Mouse (Mus musculus) left cerebral cortex, adult 2 months (tissue): ENCODE data around the gene Adcy9. TPM values are rescaled to one million over a fixed set of nuclear protein-coding genes. Genes with fewer than 3 reads are reported as not detected.
A peak's percentile ranks its signal among the peaks of the same experiment; 100 is the strongest.
"Not testable (repeated sequence)": the region's sequence is repeated elsewhere in the genome, so short reads cannot be mapped to it uniquely, and the experiment has no call there.

ENCODE experiments used
- DNase-seq, 2 experiments: peaks; one replicate each; pipeline ENCODE4 v3.0.0; 2021 to 2022; ENCODE audit warnings: low spot score in 2 of 2, mixed read lengths in 1 of 2; ENCODE audit errors: extremely low spot score in 1 of 2
- H3K27ac ChIP-seq: fragments of 200-600 bp; 2 replicates; pipeline ENCODE4 v1.8.1; 2022
- H3K4me3 ChIP-seq: fragments of 200-600 bp; 2 replicates; pipeline ENCODE4 v1.8.1; 2022
- CTCF ChIP-seq: fragments of 200-600 bp; IDR thresholded peaks from 2 replicates; pipeline ENCODE4 v1.8.1; 2022; ENCODE audit warnings: antibody characterized with exemption, mild to moderate bottlenecking, moderate library complexity
- intact Hi-C: fragments of 180-260 bp; cut with DNase I; formaldehyde crosslinking; loops from one replicate; pipeline ENCODE4 v1.15.1; 2025
- total RNA-seq, 2 experiments: library from RNA; stranded (reverse); gene quantifications; 2 replicates each; pipeline ENCODE4 v1.2.3; 2021

Gene Adcy9
- total RNA-seq, 2 experiments from 2014 or later, result 73.3 to 80.4 TPM

GRCm38 (mm10) chr16:4273702-4274476, 146.4 kb downstream of the Adcy9 start:
- TF ChIP-seq CTCF, result no peak
- intact Hi-C loops, result no loop called here
- Histone ChIP-seq H3K27ac (no peak overlapping the region), H3K4me3 (no peak overlapping the region)
- peak; percentile 63 to 73 for DNase-seq

DNA sequence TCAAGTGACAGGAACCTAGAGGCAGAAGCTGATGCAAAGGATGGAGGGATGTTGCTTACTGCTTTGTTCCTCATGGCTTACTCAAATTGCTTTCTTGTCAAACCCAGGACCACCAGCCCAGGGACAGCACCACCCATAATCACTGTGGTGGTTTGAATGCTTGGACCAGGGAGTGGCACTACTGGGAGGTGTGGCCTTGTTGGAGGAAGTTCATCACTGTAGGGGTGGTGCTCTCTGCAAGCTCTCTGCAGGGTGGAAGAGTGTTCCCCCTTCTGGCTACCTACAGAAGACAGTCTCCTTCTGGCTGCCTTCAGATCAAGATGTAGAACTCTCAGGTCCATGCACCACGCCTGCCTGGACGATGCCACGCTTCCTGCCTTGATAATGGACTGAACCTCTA, 148.0 kb downstream of the Adcy9 start:
- intact Hi-C loops, result no loop called here
- no peak for DNase-seq
- no peak overlapping the region for H3K4me3 ChIP-seq
- no peak overlapping the region for H3K27ac ChIP-seq
- TF ChIP-seq CTCF, result no peak; the same call in 1 of the 2 replicates

- Histone ChIP-seq H3K27ac (no peak overlapping the region), H3K4me3 (no peak overlapping the region)
- DNase-seq, result no peak
- no peak for TF ChIP-seq CTCF
- intact Hi-C loops, result no loop called here
Observed at GRCm38 (mm10) chr16:4270911-4271310, 149.4 kb downstream of the Adcy9 start.

DNA sequence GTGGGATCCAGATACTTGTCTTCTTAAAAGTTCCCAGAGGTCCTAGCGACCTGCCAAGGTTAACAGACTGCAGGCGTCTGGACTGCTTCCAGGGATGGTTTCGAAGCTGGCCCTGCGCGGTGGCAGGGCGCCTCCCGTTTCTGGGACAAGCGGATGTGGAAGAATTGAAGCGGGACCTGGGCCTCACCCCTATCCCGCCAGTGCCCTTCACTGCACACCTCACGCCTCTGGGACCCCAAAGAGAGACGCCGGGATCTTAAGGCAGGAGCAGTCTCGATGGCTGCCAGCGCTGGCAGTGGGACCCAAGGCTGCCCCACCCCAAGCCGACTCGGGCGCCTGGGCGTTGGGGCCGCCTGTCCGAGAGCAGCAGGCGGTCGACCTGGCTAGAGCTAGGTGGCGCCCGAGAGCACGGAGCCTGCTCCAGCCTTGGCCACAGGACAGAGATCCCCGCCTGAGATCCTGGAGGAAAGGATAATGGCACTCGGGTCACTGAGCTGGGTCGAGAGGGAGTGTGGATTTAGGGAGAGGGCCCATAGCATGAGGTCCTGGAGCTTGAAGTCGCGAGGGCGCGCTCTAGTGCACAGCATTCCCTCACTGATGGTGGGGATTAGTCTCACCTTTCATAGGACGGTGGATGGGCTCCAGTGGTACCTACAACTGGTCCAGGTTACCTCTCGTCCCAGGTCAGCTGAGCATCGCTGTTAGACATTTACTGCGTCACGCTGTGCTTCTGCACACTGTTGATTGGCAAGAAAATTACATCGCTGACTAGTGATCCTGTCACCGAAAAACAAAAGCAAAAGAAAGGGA, 152.2 kb downstream of the Adcy9 start:
- DNase-seq, result peak; percentile 67 to 82
- intact Hi-C loops, result loop anchor here (5.0 kb wide), 2 partner anchors 56 to 191 kb away; partner anchors contain the start of genes Crebbp and Trap1
- peak; percentile 86 for TF ChIP-seq CTCF
- peak overlapping the region; percentile 37 for H3K4me3 ChIP-seq
- H3K27ac ChIP-seq, result no peak overlapping the region

- Histone ChIP-seq H3K27ac (no peak overlapping the region), H3K4me3 (no peak overlapping the region; the same call in 1 of the 2 replicates)
- DNase-seq, result no peak
- intact Hi-C loops, result loop anchor here (5.0 kb wide), 2 partner anchors 55 to 190 kb away; partner anchors contain the start of genes Crebbp and Trap1
- TF ChIP-seq CTCF, result no peak
Observed at GRCm38 (mm10) chr16:4267453-4267852, 152.8 kb downstream of the Adcy9 start.

DNA sequence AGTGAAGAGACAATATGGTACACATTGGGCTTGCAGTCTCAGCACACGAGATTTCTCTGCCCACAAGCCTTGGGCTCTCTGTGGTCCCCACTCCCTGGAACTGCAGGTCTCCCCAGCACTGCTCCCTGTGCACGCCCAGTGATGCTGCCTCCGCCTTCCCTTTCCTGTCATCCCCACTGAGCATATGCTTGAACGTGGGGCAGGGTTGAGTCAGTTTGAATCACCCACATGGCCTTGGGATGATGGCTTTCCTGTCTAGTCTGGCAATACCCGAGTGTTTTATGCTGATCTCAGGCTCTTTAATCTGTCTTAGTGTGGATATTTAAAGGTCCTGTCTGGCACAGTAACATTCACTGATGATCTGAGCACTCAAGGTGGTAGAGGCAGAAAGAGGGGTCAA, 154.9 kb downstream of the Adcy9 start:
- intact Hi-C loops, result loop anchor here (5.0 kb wide), 2 partner anchors 53 to 188 kb away; partner anchors contain the start of genes Crebbp and Trap1
- DNase-seq, result no peak
- no peak overlapping the region for H3K27ac ChIP-seq
- no peak for TF ChIP-seq CTCF
- no peak overlapping the region for H3K4me3 ChIP-seq

GRCm38 (mm10) chr16:4263486-4263885, 156.8 kb downstream of the Adcy9 start:
- DNase-seq, result no peak
- Histone ChIP-seq H3K27ac (no peak overlapping the region), H3K4me3 (no peak overlapping the region)
- intact Hi-C loops, result loop anchor here (2.0 kb wide), 1 partner anchor 43 kb away; no protein-coding TSS in a partner anchor
- TF ChIP-seq CTCF, result no peak

DNA sequence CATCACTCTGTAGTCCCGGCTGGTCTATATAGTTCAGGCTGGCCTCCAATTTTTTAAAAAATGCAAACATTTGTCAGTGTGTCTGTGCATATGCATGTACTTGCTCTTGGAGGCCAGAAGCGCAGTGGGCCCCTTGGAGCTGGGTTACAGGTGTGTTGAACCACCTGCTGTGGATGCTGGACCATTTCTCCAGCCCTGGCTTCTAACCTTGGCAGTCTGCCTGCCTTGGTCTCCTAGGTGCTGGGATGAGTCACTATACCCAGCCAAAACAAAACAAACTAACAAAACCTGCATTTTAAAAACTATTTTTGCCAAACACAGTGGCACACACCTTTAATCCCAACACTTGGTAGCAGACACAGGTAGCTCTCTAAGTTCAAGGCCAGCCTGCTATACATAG, 162.8 kb downstream of the Adcy9 start:
- no peak overlapping the region for H3K27ac ChIP-seq
- intact Hi-C loops, result no loop called here
- no peak overlapping the region for H3K4me3 ChIP-seq
- no peak for TF ChIP-seq CTCF
- no peak for DNase-seq

DNA sequence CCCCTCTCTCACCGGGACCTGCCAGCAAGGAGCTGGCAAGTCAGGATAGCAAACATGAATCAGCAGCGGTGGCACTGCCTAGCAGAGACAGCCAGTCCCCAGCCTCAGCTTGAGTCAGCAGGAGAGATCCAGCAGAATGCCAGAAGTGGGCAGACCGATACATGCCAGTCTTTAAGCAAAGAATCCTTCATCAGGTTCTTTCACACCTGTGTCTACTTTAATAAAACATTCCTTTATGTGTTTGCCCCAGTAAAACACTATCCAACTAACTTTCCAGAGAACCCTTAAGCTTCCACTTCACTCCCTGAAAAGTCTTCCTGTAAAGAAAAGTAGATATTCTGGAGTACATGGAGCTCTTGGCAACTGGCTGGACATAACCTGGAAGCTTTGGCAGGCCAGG, 171.5 kb downstream of the Adcy9 start:
- intact Hi-C loops, result no loop called here

GRCm38 (mm10) chr16:4245241-4245640, 175.1 kb downstream of the Adcy9 start:
- intact Hi-C loops, H3K4me3 ChIP-seq, DNase-seq, H3K27ac ChIP-seq: not testable (repeated sequence)

More for the DNA sequence above, 171.5 kb downstream of the Adcy9 start:
- H3K4me3 ChIP-seq, result no peak overlapping the region
- no peak overlapping the region for H3K27ac ChIP-seq
- no peak for DNase-seq
- TF ChIP-seq CTCF, result no peak

Other genes with a start within 250 kb of the Adcy9 start
- 10 to 100 TPM; 91.5 to 92.3 TPM for gene Crebbp, start 206.5 kb downstream of the Adcy9 start, total RNA-seq
- 1 to 10 TPM; 5.1 to 5.9 TPM for gene Srl, start 121.3 kb upstream of the Adcy9 start, total RNA-seq
- gene Tfap4, start 139.4 kb upstream of the Adcy9 start, total RNA-seq, result 1 to 10 TPM; 2.9 to 4.3 TPM
- gene Glis2, start 174.2 kb upstream of the Adcy9 start, total RNA-seq, result 10 to 100 TPM; 12.9 to 16.2 TPM
- 10 to 100 TPM; 78.1 to 94.1 TPM for gene Pam16, start 204.5 kb upstream of the Adcy9 start, total RNA-seq
- 10 to 100 TPM; 11.5 to 13.1 TPM for gene Vasn, start 219.4 kb upstream of the Adcy9 start, total RNA-seq
- 10 to 100 TPM; 56.9 to 62.2 TPM for gene Dnaja3, start 219.5 kb upstream of the Adcy9 start, total RNA-seq